Mouse (Mus musculus): ENCODE measurements around the gene Rhot1. TPM values are rescaled to one million over a fixed set of nuclear protein-coding genes. Genes with fewer than 3 reads are reported as not detected.
"Not testable (repeated sequence)": the region's sequence is repeated elsewhere in the genome, so short reads cannot be mapped to it uniquely, and the experiment has no call there.

The Rhot1 gene
- total RNA-seq (2021): 10 to 100 TPM; 62.6 to 63.8 TPM

- DNase-seq: peak; percentile 98
These were observed at the start of gene Rhot1 for GRCm38 (mm10) chr11:80208860-80209800. Rhot1 (plus strand) TSS chr11:80209019.

- DNase-seq: no peak
These were observed 47.8 kb upstream of the Rhot1 start for GRCm38 (mm10) chr11:80161041-80161440.

GRCm38 (mm10) chr11:80163362-80164116, 45.3 kb upstream of the Rhot1 start:
- DNase-seq: no peak

DNA sequence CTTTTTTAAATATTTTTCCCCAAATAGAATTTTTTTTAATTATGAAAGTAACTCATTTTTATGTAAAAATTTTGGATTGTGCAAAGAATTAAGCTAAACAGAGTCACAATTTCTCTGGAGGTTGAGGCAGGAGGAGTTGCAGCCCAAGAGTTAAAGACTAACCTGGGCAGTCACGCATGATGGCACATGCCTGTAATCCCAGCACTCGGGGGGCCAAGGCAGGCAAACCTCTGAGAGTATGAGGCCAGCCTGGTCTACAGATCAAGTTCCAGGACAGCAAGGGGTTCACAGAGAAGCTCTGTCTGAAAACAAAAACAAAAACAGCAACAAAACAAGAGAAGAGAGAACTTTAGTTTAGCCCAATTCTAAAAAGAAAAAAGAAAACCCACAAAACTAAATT, 44.6 kb upstream of the Rhot1 start:
- no peak for DNase-seq

DNA sequence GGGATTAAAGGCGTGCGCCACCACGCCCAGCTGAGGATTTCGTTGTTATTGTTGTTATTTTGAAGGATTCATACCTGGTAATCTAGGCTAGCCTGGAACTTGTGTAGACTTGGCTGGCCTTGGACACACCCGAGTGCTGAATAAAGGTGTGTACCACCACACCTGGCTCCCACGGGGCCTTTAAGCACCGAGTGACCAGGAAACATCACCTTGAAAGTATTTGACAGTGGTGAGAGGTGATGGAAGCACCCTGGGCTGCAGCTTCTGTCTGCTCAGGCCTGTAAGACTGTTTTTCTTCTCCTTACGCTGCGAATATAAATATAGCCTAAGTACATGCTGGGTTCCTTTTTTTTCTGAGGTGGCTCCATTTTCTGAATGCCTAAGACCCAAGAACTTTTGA, 40.7 kb upstream of the Rhot1 start:
- no peak for DNase-seq

DNA sequence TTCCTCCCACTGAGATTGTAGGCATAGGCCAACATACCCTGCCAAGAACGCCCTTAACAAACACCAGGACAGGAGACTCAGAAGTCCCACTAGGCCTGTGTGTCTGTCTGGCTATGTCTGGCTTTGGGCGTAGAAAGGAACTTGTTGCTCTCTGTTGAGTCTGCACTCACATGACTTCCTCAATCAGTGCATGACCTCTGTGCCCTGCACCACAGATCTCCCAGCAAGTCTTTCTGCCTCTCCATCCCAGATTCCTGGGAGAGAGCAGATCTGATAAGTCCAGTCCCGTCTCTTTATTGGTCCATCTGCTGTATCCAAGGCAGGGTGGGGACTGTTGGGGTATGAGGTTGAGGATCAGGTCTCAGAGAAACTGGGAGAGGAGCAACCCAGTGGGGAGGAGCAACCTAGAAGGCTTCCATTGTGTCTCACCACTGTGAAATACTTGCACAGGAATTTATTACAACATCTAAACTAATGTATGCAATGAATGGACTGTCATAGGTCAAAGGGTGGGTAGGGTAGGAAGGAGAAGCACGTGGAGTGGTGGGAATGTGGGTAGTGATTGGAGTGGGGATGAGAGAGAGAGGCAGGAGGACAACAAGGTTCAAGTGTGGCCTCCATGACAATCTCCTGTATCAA, 40.1 kb upstream of the Rhot1 start:
- DNase-seq: no peak

GRCm38 (mm10) chr11:80169629-80170028, 39.2 kb upstream of the Rhot1 start:
- no peak for DNase-seq

GRCm38 (mm10) chr11:80170351-80170750, 38.5 kb upstream of the Rhot1 start:
- DNase-seq: no peak

DNA sequence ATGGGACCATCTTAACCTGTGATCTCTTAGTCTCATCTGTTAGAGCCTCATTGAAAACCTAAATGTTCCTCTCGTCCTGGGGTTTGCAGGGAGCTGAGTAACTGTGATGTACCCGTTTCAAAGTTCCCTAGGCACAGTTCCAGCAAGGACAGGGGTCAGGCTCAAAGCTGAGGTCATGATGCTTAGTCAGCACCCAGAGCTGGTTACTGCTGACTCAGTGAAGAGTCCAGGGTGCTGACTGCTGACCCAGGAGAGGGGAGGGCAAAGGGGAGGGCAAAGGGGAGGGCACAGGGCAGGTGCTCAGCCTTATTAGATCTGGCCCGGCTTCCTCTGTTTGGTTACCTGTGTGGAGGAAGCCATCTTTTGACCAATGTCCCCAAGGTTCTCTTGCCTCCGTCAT, 36.9 kb upstream of the Rhot1 start:
- no peak for DNase-seq

DNA sequence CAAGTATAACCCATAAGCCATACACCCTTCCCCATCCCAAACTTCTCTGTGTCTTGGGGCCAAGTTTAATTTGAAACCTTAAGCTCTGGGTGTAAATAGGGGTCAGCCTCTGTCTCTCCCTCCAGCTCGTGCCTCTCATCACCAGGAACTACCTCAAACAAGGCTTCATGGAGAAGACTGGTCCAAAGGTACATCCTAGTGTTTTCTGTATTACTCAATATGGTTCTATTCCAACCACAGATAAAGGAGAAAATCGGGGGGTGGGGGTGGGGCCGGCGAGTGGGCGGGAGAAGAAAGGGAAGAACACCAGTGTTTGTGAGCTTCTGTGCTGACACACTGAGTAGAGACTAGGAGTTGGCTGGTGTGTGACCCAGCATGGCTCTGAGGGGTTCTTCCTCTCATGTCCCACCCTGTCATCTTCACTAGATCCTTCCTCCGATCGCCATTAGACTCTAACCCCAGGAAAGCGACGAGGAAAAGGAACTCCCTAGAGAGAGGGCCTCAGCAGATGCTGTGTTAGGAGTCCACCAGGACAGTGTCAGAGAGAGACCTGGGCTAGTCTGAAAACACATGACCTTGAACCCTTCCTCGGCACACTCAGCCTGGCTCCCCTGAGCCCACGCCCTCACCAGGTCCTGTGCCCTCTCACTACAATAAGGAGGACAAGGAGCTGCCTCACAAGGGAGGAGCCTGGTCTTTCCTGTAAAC, 34.7 kb upstream of the Rhot1 start:
- DNase-seq: no peak

DNA sequence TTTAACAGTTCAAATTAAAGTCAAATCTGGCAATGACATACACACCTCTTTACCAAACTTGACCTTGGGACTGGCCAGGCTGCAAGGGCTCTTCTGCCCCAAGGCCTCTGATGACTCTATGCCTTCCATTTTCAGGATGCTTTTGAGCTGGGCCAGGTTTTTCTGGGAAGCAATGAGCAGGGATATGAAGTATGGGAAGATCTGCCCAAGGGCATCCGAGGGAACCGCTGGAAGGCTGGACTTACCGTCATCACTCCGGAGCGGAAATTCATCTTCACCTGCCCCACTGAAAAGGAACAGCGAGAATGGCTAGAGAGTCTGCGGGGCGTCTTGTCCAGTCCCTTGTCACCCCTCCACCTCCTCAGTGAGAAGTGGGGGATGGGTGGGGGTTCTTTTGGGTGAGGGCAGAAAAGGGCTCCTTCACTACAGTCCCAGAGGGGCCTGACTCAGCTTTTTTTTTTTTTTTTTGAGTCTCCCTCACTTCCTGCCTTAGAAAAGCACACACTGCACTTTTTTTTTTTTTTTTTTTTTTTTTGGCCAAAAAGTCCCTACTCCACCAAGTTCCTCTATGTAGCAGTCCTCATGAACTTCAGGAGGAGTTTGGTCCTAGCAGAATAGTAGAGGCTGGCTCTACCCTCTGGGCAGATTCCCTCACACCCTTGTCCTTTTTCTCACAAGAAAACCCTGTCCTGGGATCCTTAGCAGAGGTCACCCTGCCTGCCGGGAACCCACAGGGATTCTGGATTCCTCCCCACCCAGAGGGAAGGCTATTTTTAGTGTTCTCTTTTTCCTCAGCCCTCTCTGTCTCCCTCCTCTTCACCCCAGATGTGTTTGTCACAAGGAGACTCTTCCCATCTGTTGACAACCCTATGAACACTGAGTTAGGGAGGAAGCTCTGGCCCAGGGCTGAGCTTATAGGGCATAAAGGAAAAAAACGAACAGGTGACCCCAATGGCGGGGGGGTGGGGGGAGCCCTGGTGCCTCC, 31.6 kb upstream of the Rhot1 start:
- DNase-seq: no peak

DNA sequence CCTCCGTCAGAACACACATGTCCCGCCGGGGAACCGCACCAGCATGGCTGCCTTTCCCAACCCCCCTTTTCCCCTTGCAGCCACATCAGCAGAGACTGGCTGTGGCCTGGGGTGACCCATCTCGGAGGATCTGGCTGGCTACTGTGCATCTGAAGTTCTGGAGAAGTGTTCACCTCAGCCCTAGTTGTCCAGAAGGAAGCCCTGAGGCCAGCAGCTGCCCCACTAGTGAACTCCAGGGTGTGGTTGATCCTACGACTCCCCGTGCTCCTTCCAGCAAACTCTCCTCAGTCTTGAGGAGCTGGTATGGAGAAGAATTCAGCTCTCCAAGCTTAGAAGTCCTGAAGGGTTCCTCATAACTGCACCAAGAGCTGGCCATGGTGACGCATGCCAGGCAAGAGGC, 30.5 kb upstream of the Rhot1 start:
- no peak for DNase-seq

DNA sequence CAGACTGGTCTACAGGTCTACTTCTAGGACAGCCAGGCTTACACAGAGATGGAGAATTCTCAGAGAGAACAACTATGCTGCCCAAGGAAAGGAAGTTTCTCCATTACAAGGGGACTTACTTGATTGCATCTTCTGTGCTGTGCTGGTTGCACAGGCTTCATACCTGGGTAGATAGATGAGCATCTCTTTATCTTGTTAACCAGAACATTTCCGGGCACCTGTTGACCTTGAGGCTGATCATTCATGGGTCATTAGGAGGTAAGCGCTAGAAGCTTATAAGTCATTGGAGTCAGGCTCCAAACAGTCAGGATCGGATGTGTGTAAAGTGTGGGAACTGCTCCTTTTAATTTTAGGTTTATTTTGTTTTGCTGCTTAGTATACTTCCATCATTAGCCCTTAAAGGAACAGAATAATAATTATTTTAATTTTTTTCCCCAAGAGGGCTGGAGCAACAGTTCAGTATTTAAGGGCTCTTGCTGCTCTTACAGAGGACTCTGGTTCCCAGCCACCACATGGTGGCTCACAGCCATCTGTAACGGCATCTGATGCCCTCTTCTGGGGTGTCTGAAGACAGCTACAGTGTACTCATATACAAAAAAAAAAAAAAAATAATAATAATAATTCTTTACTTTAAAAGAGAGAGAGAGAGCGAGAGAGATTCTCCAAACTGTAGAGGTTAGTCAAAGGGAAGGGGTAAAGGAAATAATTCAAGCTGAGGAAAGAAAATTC, 27.6 kb upstream of the Rhot1 start:
- DNase-seq: no peak

DNA sequence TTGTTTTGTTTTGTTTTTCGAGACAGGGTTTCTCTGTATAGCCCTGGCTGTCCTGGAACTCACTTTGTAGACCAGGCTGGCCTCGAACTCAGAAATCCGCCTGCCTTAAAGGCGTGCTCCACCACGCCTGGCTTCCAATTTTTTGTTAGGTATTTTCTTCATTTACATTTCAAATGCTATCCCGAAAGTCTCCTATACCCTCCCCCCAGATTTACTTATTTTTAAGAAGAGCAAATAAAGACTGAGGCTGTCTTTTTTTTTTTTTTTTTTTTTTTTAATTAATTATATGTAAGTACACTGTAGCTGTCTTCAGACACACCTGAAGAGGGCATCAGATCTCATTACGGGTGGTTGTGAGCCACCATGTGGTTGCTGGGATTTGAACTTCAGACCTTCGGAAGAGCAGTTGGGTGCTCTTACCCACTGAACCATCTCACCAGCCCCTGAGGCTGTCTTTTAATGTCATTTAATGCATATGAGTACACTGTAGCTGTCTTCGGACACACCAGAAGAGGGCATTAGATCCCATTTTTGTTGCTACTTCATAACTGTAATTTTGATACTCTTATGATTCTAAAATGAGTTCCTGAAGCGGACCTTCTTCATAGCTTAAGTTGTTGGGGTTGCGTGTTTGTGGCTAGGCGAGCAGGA, 25.6 kb upstream of the Rhot1 start:
- not testable (repeated sequence) for DNase-seq

- peak; percentile 97 for DNase-seq
These were observed 25.0 kb upstream of the Rhot1 start, which contains the start of gene Rnf135 for GRCm38 (mm10) chr11:80183705-80184255. Rnf135 (plus strand) TSS chr11:80183851.

GRCm38 (mm10) chr11:80184531-80185071, 24.2 kb upstream of the Rhot1 start:
- no peak for DNase-seq

- not testable (repeated sequence) for DNase-seq
These were observed 23.3 kb upstream of the Rhot1 start for GRCm38 (mm10) chr11:80185441-80185976.

GRCm38 (mm10) chr11:80190280-80190679, 18.5 kb upstream of the Rhot1 start:
- no peak for DNase-seq

DNA sequence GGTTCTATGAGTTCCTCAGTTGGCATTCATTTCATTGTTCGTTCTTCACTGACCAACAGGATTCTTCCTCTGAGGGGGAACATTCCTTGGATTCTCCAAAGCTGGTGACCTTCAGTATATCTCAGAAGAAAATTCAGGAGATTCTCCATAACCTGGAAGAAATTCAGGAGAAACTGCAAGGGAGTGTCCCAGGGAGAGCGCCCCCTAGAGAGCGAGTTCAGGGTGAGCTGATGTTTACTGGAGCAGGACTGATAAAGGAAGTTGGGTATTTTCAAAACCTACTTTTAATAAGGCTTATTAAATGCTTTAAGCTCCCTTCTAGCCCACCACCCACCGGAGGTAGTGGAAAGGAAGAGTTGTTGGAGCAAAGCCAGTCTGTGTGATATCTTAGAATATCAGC, 15.0 kb upstream of the Rhot1 start:
- no peak for DNase-seq
